Mouse (Mus musculus): ENCODE results near the gene Xrn1. TPM values are rescaled to one million over a fixed set of nuclear protein-coding genes. Genes with fewer than 3 reads are reported as not detected.
A peak's percentile ranks its signal among the peaks of the same experiment; 100 is the strongest.
"Not testable (repeated sequence)": the region's sequence is repeated elsewhere in the genome, so short reads cannot be mapped to it uniquely, and the experiment has no call there.

Xrn1 gene
- polyA plus RNA-seq (2015; fragmentation: Nextera tagmentation; extraction: Ambion mirVana), result 14.5 and 14.9 TPM in 2 replicates

DNA sequence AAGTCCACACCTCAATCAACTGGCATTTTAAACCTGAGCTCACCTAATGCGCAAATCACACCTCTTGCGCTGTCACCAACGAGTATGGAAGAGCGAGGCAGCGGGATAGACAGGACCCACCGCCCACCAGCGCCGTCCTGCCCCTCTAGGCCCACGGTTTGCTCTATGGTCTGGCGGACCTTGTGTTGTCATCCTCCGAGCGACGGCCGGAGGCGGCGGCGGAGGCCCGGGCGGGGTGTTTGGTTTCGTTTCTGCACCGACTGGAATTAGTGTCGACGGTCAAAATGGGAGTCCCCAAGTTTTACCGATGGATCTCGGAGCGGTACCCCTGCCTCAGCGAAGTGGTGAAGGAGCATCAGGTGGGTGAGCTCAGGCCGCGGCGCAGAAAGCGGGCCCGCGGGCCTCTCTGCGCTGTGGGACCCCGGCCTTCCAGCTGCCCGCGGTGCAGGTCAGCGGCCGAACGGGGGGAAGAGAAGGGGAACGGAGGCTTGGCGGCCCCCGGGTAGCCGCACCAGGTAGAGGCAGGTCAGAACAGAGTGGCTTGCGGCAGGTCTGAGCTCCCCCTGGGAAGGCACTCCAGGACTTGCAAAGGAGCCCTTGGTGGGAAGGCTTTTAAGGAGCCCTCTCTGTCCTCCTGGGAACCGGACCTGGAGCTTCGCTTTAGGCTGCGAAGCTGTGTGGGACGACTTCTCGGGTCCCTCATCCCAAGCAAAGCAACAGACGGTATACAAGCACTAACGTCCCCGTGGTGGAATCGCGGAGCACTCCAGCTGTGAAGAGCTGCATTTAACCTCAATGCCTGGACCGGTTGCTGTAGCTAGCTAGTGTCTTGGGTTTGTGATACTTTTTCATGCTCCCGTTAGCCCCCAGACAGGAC, at the start of gene Xrn1:
Gene Xrn1, plus strand, starts transcription at position 176 of the 877 bp plus-strand sequence.
- peak; percentile 99 for ATAC-seq

DNA sequence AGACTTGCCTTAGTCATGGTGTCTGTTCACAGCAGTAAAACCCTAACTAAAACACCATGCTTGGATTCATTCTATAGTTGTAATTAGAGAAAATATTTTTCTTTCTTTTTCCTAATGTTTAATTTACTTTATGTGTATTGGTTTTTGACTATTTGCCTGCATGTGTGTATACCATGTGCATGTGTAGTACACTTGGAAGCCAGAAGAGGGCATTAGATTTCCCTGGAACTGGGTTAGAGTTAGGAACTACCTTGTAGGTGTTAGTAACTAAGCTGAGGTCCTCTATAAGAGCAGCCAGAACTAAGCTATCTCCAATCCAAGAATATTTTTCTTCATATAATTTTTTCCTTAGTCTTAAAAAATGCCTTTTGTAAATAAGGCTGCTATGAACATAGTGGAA, 21.7 kb upstream of the Xrn1 start:
- Histone ChIP-seq H3K27me3 (replicated peaks) (no peaks in the 10 kb centered on the region), H3K4me2 (replicated peaks) (no peak overlapping the region)
- ATAC-seq, result no peak

More for the DNA sequence above, at the start of gene Xrn1:
- Histone ChIP-seq H3K4me2 (replicated peaks) (peak within 1 kb of the TSS; percentile 70), H3K9ac (peak within 1 kb of the TSS; percentile 98), H3K27ac (peak within 1 kb of the TSS; percentile 86), H3K4me3 (replicated peaks) (peak within 1 kb of the TSS; percentile 81), H3K36me3 (no peaks in the 10 kb centered on the region), H3K27me3 (replicated peaks) (no peaks in the 10 kb centered on the region), H3K9me3 (no peaks in the 10 kb centered on the region), H3K4me1 (replicated peaks) (peaks cover 7% of the 10 kb centered on the region; the same call in 1 of the 2 replicates)
- under 1% methylated on average over 57 of the region's 57 CpGs for WGBS

DNA sequence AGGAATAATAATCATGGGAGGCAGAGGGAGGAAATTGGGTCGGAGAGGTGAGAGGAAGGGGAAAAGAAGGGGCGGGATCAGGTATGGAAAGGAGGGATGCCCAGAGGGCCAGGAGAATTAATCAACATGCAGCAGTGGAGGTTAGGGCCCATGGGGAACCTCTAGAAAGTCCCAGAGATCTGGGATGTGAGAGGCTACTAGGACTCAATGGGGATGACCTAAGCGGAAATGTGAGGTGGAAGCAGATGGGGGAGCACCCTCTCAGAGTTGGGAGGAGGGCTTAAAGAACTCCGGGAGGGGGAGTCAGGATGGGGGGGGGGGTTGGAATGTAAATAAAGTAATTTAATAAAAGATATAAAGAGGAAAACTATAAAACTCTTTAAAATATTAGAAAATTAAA, 902 bp upstream of the Xrn1 start:
- 0 out of 2 replicates have a peak, but pooled peaks cover 2% of the 10 kb centered on the region for H3K4me1 ChIP-seq (replicated peaks)
- H3K4me2 ChIP-seq (replicated peaks), result peak overlapping the region; percentile 65
- WGBS, result 73% methylated on average over 4 of the region's 4 CpGs
- H3K4me3 ChIP-seq (replicated peaks), result peak overlapping the region; percentile 81; the same call in 1 of the 2 replicates
- no peak for ATAC-seq
- no peak overlapping the region for H3K9ac ChIP-seq
- H3K36me3 ChIP-seq, result no peaks in the 10 kb centered on the region
- H3K27ac ChIP-seq, result no peak overlapping the region
- H3K9me3 ChIP-seq, result no peaks in the 10 kb centered on the region
- H3K27me3 ChIP-seq (replicated peaks), result no peaks in the 10 kb centered on the region

More for the DNA sequence above, 21.7 kb upstream of the Xrn1 start:
- Histone ChIP-seq H3K27ac (no peak overlapping the region), H3K36me3 (no peaks in the 10 kb centered on the region), H3K4me1 (replicated peaks) (no peaks in the 10 kb centered on the region), H3K4me3 (replicated peaks) (no peak overlapping the region), H3K9ac (no peak overlapping the region), H3K9me3 (no peaks in the 10 kb centered on the region)

DNA sequence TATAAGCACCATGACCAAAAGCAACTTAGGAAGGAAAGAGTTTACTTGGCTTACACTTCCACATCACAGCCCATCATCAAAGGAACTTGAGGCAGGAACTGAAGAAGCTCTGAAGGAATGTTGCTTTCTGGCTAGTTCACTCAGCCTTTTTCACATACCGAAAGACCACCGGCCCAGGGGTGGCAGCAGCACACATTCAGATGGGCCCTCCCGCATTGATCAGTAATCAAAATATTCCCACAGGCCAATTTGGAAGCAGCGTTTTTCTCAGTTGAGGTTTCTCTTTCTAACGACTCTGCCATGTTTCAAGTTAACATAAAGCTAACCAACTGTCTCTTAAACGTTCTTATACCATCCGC, 355 bp upstream of the Xrn1 start:
- peak overlapping the region; percentile 65 for H3K4me2 ChIP-seq (replicated peaks)
- under 1% methylated on average over 7 of the region's 7 CpGs for WGBS
- no peaks in the 10 kb centered on the region for H3K9me3 ChIP-seq

DNA sequence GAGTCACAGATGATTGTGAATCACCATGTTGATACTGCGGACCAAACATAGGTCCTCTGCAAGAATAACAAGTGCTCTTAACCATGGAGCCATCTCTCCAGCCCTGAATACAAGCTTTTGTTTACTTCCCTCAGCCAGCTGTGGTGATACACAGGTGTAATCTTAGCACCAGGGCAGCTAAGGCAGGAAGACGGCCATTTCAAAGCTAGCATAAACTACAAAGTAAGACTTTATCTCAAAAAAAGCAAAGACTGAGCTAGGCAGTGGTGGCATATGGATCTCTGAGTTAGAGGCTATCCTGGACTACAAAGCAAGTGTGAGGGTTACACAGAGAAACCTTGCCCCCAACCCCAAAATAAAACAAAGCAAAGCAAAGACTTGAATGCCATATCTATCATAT, 3.1 kb downstream of the Xrn1 start:
- Histone ChIP-seq H3K4me3 (replicated peaks) (no peak overlapping the region), H3K27ac (no peak overlapping the region), H3K4me2 (replicated peaks) (no peak overlapping the region), H3K27me3 (replicated peaks) (no peaks in the 10 kb centered on the region), H3K9ac (no peak overlapping the region), H3K4me1 (replicated peaks) (peaks cover 7% of the 10 kb centered on the region; the same call in 1 of the 2 replicates), H3K36me3 (no peaks in the 10 kb centered on the region), H3K9me3 (no peaks in the 10 kb centered on the region)
- 80% methylated on average over 2 of the region's 2 CpGs for WGBS
- ATAC-seq, result no peak

More for the DNA sequence above, 355 bp upstream of the Xrn1 start:
- Histone ChIP-seq H3K9ac (peak overlapping the region; percentile 98), H3K27me3 (replicated peaks) (no peaks in the 10 kb centered on the region), H3K36me3 (no peaks in the 10 kb centered on the region), H3K4me3 (replicated peaks) (peak overlapping the region; percentile 81), H3K27ac (peak overlapping the region; percentile 86), H3K4me1 (replicated peaks) (0 out of 2 replicates have a peak, but pooled peaks cover 7% of the 10 kb centered on the region)
- ATAC-seq, result peak; percentile 58

DNA sequence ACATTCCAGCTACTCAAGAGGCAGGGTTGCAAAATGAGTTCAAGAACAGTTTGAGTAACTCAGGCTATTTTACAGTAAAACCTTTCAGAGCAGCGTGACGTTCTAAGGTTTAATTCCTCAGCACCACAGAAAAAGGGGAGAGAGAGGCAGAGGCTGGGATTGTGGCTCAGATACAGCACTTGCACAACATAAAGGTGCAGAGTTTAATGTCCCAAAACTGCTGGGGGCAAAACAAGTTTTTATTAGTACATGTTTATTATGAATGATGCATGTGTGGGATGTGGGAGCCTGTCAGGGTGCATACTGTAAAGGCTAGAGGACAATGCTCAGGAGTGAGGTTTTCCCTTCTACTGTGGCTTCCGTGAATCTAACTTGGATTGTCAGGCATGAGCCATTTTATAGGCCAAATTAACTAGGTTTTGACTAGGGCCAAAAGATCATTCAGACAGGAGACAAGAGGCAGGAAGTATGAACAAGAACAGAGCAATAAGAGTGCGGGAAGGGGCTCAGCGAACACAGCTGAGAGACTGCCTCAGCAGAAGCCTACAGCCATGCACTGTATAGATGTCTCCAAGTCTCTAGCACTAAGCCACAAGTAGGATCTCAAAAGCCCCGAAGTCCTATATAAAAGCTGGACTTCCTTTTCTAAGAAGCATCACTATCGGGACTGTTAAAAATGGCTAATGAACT, 3.6 kb downstream of the Xrn1 start:
- no peak overlapping the region for H3K9ac ChIP-seq
- WGBS, result 88% methylated on average over 7 of the region's 7 CpGs

DNA sequence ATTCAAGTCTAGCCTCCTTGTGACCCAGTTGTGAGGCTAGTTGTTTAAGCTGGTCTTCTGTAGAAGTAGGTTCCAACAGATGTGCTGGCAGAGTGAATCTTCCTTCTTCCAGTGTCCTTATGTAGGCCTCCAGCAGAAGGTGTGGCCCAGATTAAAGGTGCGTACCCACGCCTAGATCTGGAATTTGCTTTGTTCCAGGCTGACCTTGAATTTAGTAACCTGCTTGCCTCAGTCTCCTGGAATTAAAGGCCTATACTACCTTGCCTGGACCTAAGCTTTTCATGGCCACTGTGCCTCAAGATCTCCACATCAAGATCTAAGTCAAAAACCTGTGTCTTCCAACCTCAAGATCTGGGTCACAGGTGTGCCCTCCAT, 4.2 kb downstream of the Xrn1 start:
- H3K4me2 ChIP-seq (replicated peaks); H3K4me1 ChIP-seq (replicated peaks); H3K36me3 ChIP-seq; H3K4me3 ChIP-seq (replicated peaks); ATAC-seq; H3K27ac ChIP-seq; H3K9ac ChIP-seq; H3K9me3 ChIP-seq; H3K27me3 ChIP-seq (replicated peaks): not testable (repeated sequence)
- WGBS, result 72% methylated on average over 2 of the region's 2 CpGs

More for the DNA sequence above, 3.6 kb downstream of the Xrn1 start:
- Histone ChIP-seq H3K27me3 (replicated peaks) (no peaks in the 10 kb centered on the region), H3K9me3 (no peaks in the 10 kb centered on the region), H3K4me1 (replicated peaks) (peaks cover 7% of the 10 kb centered on the region; the same call in 1 of the 2 replicates), H3K36me3 (no peaks in the 10 kb centered on the region), H3K4me2 (replicated peaks) (no peak overlapping the region), H3K4me3 (replicated peaks) (no peak overlapping the region), H3K27ac (no peak overlapping the region)
- no peak for ATAC-seq

DNA sequence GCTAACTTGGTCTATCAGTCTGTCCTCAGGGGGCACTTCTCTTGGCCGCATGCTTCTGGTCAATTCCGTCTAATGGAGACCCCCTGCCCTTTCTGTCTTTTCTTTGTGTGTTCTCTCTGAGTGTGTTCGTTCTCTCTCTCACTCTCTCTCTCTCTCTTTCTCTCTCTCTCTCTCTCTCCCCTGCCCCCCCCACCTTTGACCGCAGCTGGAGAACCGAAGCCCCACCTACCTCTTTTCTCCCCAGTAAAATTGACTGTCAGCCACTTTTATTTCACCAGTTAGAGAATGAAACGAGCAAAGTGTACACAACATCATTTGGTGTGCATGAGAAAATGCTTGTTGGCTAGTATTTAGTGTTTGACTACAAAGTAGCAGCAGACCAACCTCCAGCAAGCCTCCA, 4.7 kb downstream of the Xrn1 start:
- no peak overlapping the region for H3K9ac ChIP-seq
- ATAC-seq, result no peak
- 75% methylated on average over 6 of the region's 6 CpGs for WGBS
- H3K36me3 ChIP-seq, result no peaks in the 10 kb centered on the region
- no peaks in the 10 kb centered on the region for H3K27me3 ChIP-seq (replicated peaks)
- no peaks in the 10 kb centered on the region for H3K9me3 ChIP-seq
- H3K4me2 ChIP-seq (replicated peaks), result no peak overlapping the region
- no peak overlapping the region for H3K4me3 ChIP-seq (replicated peaks)
- H3K27ac ChIP-seq, result peak overlapping the region; percentile 48; the same call in 1 of the 2 replicates
- peaks cover 4% of the 10 kb centered on the region; the same call in 1 of the 2 replicates for H3K4me1 ChIP-seq (replicated peaks)

DNA sequence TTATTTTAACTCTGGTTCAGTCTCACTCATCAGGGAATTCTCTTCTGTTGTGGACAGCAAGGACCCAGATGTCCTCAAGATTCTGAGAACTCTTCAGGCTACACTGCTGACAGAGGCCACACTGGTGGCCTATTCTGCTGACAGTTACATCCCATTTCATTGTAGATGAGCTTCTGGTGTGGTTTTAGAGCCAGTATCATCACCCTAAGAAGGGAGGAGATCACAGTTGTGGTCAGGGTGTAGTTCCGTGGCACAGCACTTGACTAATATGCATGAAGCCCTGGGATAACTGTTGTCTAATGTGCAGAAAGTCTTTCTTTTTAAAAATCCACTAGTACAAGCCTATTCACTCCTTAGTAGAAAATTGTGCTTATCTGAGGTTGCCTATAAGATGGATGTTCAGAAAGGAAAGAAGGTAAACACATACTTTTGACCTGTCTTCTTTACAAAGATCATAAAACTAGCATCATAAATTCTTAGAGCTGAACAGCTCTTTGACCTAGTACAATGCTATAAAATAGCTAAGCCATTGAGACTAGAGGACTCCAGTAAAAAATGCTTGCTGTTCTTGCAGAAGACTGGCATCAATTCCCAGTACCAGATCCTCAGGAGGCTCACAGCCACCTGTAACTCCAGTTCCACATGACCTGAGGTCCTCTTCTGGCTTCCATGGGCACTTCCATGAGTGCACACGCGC, 5.3 kb downstream of the Xrn1 start:
- Histone ChIP-seq H3K9ac (no peak overlapping the region), H3K27me3 (replicated peaks) (no peaks in the 10 kb centered on the region), H3K4me2 (replicated peaks) (0 out of 2 replicates have a peak overlapping the region, but pooled peaks have one; percentile 17), H3K36me3 (no peaks in the 10 kb centered on the region), H3K27ac (peak overlapping the region; percentile 48; the same call in 1 of the 2 replicates), H3K4me1 (replicated peaks) (peaks cover 4% of the 10 kb centered on the region; the same call in 1 of the 2 replicates), H3K4me3 (replicated peaks) (no peak overlapping the region), H3K9me3 (no peaks in the 10 kb centered on the region)
- peak; percentile 81 for ATAC-seq
- 80% methylated on average over 3 of the region's 3 CpGs for WGBS

DNA sequence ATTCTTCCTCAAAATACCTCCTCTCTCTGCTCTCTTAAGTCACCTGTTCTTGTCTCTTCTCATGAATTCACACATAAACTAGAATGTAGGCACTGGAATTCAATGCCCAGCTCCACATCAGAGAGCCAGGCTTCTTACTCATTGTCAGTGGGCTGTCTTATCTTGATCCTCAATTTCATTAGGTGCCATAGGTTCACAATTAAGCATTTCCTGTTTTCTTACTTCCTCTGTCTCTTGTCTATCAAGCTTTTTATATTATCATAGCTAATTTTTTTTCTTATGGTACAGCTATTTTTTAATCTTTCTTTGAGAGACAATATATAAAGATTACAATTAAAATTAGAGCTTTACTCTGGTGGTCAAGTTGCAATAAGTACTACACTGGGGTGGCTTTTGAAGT, 6.5 kb downstream of the Xrn1 start:
- Histone ChIP-seq H3K36me3 (no peaks in the 10 kb centered on the region), H3K9ac (no peak overlapping the region), H3K4me2 (replicated peaks) (no peak overlapping the region), H3K27ac (no peak overlapping the region), H3K27me3 (replicated peaks) (no peaks in the 10 kb centered on the region), H3K9me3 (no peaks in the 10 kb centered on the region), H3K4me3 (replicated peaks) (no peak overlapping the region), H3K4me1 (replicated peaks) (peaks cover 4% of the 10 kb centered on the region; the same call in 1 of the 2 replicates)
- ATAC-seq, result no peak

DNA sequence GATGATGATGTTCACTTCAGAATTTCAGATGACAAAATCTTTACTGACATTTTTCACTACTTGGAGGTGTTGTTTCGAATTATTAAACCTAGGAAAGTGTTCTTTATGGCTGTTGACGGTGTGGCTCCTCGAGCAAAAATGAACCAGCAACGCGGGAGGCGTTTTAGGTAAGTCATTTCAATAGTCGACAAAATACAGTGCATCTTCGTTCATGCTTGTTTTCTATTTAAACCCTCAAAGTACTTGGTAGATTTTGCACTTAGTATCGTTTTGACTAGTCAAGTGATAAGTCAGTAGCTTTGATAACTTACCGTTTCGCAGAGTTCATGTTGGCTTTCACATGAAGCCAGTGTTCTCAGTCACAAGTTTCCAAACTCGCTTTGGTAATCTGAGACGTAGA, 9.5 kb downstream of the Xrn1 start:
- ATAC-seq, result no peak
- H3K27ac ChIP-seq, result no peak overlapping the region
- WGBS, result 95% methylated on average over 13 of the region's 13 CpGs

DNA sequence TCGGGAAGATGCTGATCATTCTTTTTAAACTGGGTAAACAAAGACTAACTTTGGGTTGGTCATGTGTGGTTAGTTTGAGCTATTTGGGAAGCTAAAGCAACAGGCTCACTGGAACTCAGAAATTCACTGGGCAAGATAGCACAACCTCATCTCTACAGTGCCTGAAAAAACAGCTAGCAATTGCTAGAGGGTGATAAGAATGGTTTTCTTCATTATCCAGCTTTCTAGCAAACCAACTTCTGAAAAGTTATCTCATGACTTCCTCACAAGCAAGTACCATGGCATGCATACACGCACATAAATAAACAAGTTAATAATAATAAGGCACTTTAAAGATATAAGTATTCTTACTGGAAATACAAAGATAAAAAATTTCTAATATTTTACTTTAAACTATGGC, 23.7 kb downstream of the Xrn1 start:
- WGBS, result 80% methylated on average over 2 of the region's 2 CpGs
- ATAC-seq, result no peak
- Histone ChIP-seq H3K27ac (no peak overlapping the region), H3K36me3 (peaks cover 7% of the 10 kb centered on the region; the same call in 1 of the 2 replicates), H3K4me3 (replicated peaks) (no peak overlapping the region), H3K27me3 (replicated peaks) (no peaks in the 10 kb centered on the region), H3K4me2 (replicated peaks) (no peak overlapping the region), H3K9me3 (no peaks in the 10 kb centered on the region), H3K4me1 (replicated peaks) (no peaks in the 10 kb centered on the region), H3K9ac (no peak overlapping the region)

More for the DNA sequence above, 9.5 kb downstream of the Xrn1 start:
- Histone ChIP-seq H3K36me3 (no peaks in the 10 kb centered on the region), H3K4me1 (replicated peaks) (peaks cover under 1% of the 10 kb centered on the region; the same call in 1 of the 2 replicates), H3K9me3 (no peaks in the 10 kb centered on the region), H3K4me3 (replicated peaks) (no peak overlapping the region), H3K27me3 (replicated peaks) (no peaks in the 10 kb centered on the region), H3K4me2 (replicated peaks) (no peak overlapping the region), H3K9ac (no peak overlapping the region)
